Mouse (Mus musculus) erythroblast, adult 5-6 weeks (primary cell): ENCODE measurements around the gene Clybl. TPM values are rescaled to one million over a fixed set of nuclear protein-coding genes. Genes with fewer than 3 reads are reported as not detected.

Experiments
- ATAC-seq: replicated peaks from 2 replicates; pipeline ENCODE4 v1.8.0; 2016; ENCODE audit warnings: moderate number of reproducible peaks, mild to moderate bottlenecking, moderate TSS enrichment, inconsistent platforms; ENCODE audit not compliant: poor library complexity, low FRiP score, severe bottlenecking
- total RNA-seq, 2 experiments: library from RNA; stranded (forward) in 1 of 2; stranded (reverse) in 1 of 2; fragments of 150-400 nt in 1 of 2; fragments of 200-764, 138-1000 nt in 1 of 2; gene quantifications; 2 replicates each; pipeline versions ENCODE4 v1.2.3 to v1.2.4; 2015 to 2017; ENCODE audit warnings: low replicate concordance in 2 of 2

The Clybl gene
- total RNA-seq, 2 experiments from 2014 or later = 2.6 to 24.4 TPM

- no peak for ATAC-seq
Observed at GRCm38 (mm10) chr14:122344272-122345224, 163.0 kb downstream of the Clybl start.

GRCm38 (mm10) chr14:122348069-122348468, 166.6 kb downstream of the Clybl start:
- no peak for ATAC-seq

- no peak for ATAC-seq
Observed at GRCm38 (mm10) chr14:122349326-122349725, 167.8 kb downstream of the Clybl start.

GRCm38 (mm10) chr14:122349761-122350160, 168.3 kb downstream of the Clybl start:
- no peak for ATAC-seq

- ATAC-seq = no peak
Observed at GRCm38 (mm10) chr14:122350766-122351165, 169.3 kb downstream of the Clybl start.

GRCm38 (mm10) chr14:122357316-122357715, 175.8 kb downstream of the Clybl start:
- ATAC-seq = no peak

- ATAC-seq = no peak
Observed at GRCm38 (mm10) chr14:122358592-122358991, 177.1 kb downstream of the Clybl start.

- no peak for ATAC-seq
Observed at GRCm38 (mm10) chr14:122359136-122359905, 177.8 kb downstream of the Clybl start.

- no peak for ATAC-seq
Observed at GRCm38 (mm10) chr14:122361807-122362206, 180.3 kb downstream of the Clybl start.

- ATAC-seq = no peak
Observed at GRCm38 (mm10) chr14:122363156-122363555, 181.7 kb downstream of the Clybl start.

- ATAC-seq = no peak
Observed at GRCm38 (mm10) chr14:122364026-122364425, 182.5 kb downstream of the Clybl start.

GRCm38 (mm10) chr14:122367252-122367868, 185.9 kb downstream of the Clybl start:
- no peak for ATAC-seq

GRCm38 (mm10) chr14:122367882-122368418, 186.4 kb downstream of the Clybl start:
- ATAC-seq = no peak

- ATAC-seq = no peak
Observed at GRCm38 (mm10) chr14:122368501-122368900, 187.0 kb downstream of the Clybl start.

- no peak for ATAC-seq
Observed at GRCm38 (mm10) chr14:122371979-122372378, 190.5 kb downstream of the Clybl start.

- ATAC-seq = no peak
Observed at GRCm38 (mm10) chr14:122373458-122373857, 192.0 kb downstream of the Clybl start.

- no peak for ATAC-seq
Observed at GRCm38 (mm10) chr14:122374285-122374997, 192.9 kb downstream of the Clybl start.

GRCm38 (mm10) chr14:122375070-122375811, 193.7 kb downstream of the Clybl start:
- no peak for ATAC-seq
